Mouse (Mus musculus) ES-Bruce4 (cell line): ENCODE measurements around the gene Themis2. TPM values are rescaled to one million over a fixed set of nuclear protein-coding genes. Genes with fewer than 3 reads are reported as not detected.
"Not testable (repeated sequence)": the region's sequence is repeated elsewhere in the genome, so short reads cannot be mapped to it uniquely, and the experiment has no call there.

Experiments
- H3K27ac ChIP-seq: 2 replicates; pipeline ENCODE4 v1.5.1; 2012; ENCODE audit warnings: low read length, inconsistent platforms; ENCODE audit not compliant: insufficient read depth
- H3K27me3 ChIP-seq: 2 replicates; pipeline ENCODE4 v1.6.1; 2012; ENCODE audit warnings: mild to moderate bottlenecking, low read length, inconsistent platforms; ENCODE audit not compliant: control insufficient read depth, poor library complexity, insufficient read depth, severe bottlenecking
- H3K36me3 ChIP-seq: 2 replicates; pipeline ENCODE4 v1.6.1; 2012; ENCODE audit warnings: inconsistent platforms, mild to moderate bottlenecking, low read length, moderate library complexity; ENCODE audit not compliant: control insufficient read depth, poor library complexity, insufficient read depth, severe bottlenecking
- H3K4me1 ChIP-seq: one replicate; pipeline ENCODE4 v1.8.1; 2011; ENCODE audit warnings: low read length; ENCODE audit not compliant: control insufficient read depth, insufficient read depth
- H3K4me3 ChIP-seq: 2 replicates; pipeline ENCODE4 v1.5.1; 2011; ENCODE audit warnings: low read depth, mild to moderate bottlenecking, low read length
- H3K9ac ChIP-seq: 2 replicates; pipeline ENCODE4 v1.6.1; 2012; ENCODE audit warnings: low read depth, mild to moderate bottlenecking, inconsistent platforms; ENCODE audit not compliant: poor library complexity, severe bottlenecking
- H3K9me3 ChIP-seq: replicated peaks from 2 replicates; pipeline ENCODE4 v1.6.1; 2012; ENCODE audit warnings: mild to moderate bottlenecking, low read length, inconsistent platforms; ENCODE audit not compliant: control insufficient read depth, poor library complexity, insufficient read depth, severe bottlenecking
- CTCF ChIP-seq: IDR thresholded peaks from one replicate; pipeline ENCODE4 v1.8.1; 2011; ENCODE audit warnings: low read depth, low read length
- EP300 ChIP-seq: IDR thresholded peaks from 2 replicates; pipeline ENCODE4 v1.6.1; 2011; ENCODE audit warnings: low read depth, low read length; ENCODE audit not compliant: insufficient read depth
- POLR2A ChIP-seq: IDR thresholded peaks from one replicate; pipeline ENCODE4 v1.8.1; 2011; ENCODE audit warnings: low read length; ENCODE audit not compliant: insufficient read depth
- polyA plus RNA-seq: library from polyadenylated mRNA; stranded (reverse); fragments of >200 nt; gene quantifications from 2 replicates; pipeline ENCODE4 v1.2.4, GENCODE M21; 2011; ENCODE audit warnings: low read depth; ENCODE audit not compliant: missing spikeins, insufficient read depth, insufficient read length

Gene Themis2
- polyA plus RNA-seq, 1 experiment: 0.84 TPM

- H3K4me1 ChIP-seq: no peaks in the 10 kb centered on the region
- peak overlapping the region; percentile 92 for H3K9ac ChIP-seq
- no peaks in the 10 kb centered on the region for H3K27me3 ChIP-seq
- H3K9me3 ChIP-seq: no peaks in the 10 kb centered on the region
- H3K36me3 ChIP-seq: no peaks in the 10 kb centered on the region
- H3K4me3 ChIP-seq: peak overlapping the region; percentile 57
- peak overlapping the region; percentile 15; the same call in 1 of the 2 replicates for H3K27ac ChIP-seq
- no peak for TF ChIP-seq CTCF
- TF ChIP-seq EP300: 0 out of 2 replicates have a peak, but pooled peaks have one; percentile 43
Observed at GRCm38 (mm10) chr4:132802171-132802637, 6.0 kb upstream of the Themis2 start.

GRCm38 (mm10) chr4:132801176-132802077, 5.2 kb upstream of the Themis2 start:
- H3K4me3 ChIP-seq: peak overlapping the region; percentile 57

GRCm38 (mm10) chr4:132799845-132800244, 3.7 kb upstream of the Themis2 start:
- Histone ChIP-seq H3K36me3 (no peaks in the 10 kb centered on the region), H3K4me1 (no peaks in the 10 kb centered on the region), H3K27ac (no peak overlapping the region), H3K9me3 (no peaks in the 10 kb centered on the region), H3K4me3 (no peak overlapping the region), H3K27me3 (no peaks in the 10 kb centered on the region), H3K9ac (no peak overlapping the region)
- TF ChIP-seq EP300 (no peak), CTCF (no peak), POLR2A (no peak)

More at GRCm38 (mm10) chr4:132801176-132802077, 5.2 kb upstream of the Themis2 start:
- Histone ChIP-seq H3K9ac (peak overlapping the region; percentile 92), H3K4me1 (no peaks in the 10 kb centered on the region), H3K36me3 (no peaks in the 10 kb centered on the region), H3K9me3 (no peaks in the 10 kb centered on the region), H3K27ac (peak overlapping the region; percentile 15; the same call in 1 of the 2 replicates), H3K27me3 (no peaks in the 10 kb centered on the region)
- no peak for TF ChIP-seq EP300
- TF ChIP-seq CTCF: no peak
- TF ChIP-seq POLR2A: no peak

GRCm38 (mm10) chr4:132798666-132799065, 2.5 kb upstream of the Themis2 start:
- not testable (repeated sequence) for H3K27ac ChIP-seq, H3K4me1 ChIP-seq, H3K36me3 ChIP-seq, H3K27me3 ChIP-seq, H3K4me3 ChIP-seq, H3K9ac ChIP-seq, H3K9me3 ChIP-seq

- TF ChIP-seq EP300: no peak
- no peak for TF ChIP-seq POLR2A
- no peak for TF ChIP-seq CTCF
- no peaks in the 10 kb centered on the region for H3K9me3 ChIP-seq
- no peaks in the 10 kb centered on the region for H3K27me3 ChIP-seq
- H3K36me3 ChIP-seq: no peaks in the 10 kb centered on the region
- H3K9ac ChIP-seq: no peak overlapping the region
- H3K4me1 ChIP-seq: no peaks in the 10 kb centered on the region
- H3K4me3 ChIP-seq: no peak overlapping the region
- H3K27ac ChIP-seq: no peak overlapping the region
Observed at GRCm38 (mm10) chr4:132798028-132798427, 1.8 kb upstream of the Themis2 start.

GRCm38 (mm10) chr4:132797461-132797860, 1.3 kb upstream of the Themis2 start:
- Histone ChIP-seq H3K36me3 (no peaks in the 10 kb centered on the region), H3K4me3 (no peak overlapping the region), H3K27me3 (no peaks in the 10 kb centered on the region), H3K9me3 (no peaks in the 10 kb centered on the region), H3K9ac (no peak overlapping the region), H3K4me1 (no peaks in the 10 kb centered on the region), H3K27ac (no peak overlapping the region)
- no peak for TF ChIP-seq CTCF
- TF ChIP-seq POLR2A: no peak
- TF ChIP-seq EP300: no peak
